Mouse (Mus musculus): Measurements from ENCODE around the gene Helz. TPM values are rescaled to one million over a fixed set of nuclear protein-coding genes. Genes with fewer than 3 reads are reported as not detected.

The Helz gene
- polyA plus RNA-seq, 1 experiment from 2014 or later = 7.1 TPM

DNA sequence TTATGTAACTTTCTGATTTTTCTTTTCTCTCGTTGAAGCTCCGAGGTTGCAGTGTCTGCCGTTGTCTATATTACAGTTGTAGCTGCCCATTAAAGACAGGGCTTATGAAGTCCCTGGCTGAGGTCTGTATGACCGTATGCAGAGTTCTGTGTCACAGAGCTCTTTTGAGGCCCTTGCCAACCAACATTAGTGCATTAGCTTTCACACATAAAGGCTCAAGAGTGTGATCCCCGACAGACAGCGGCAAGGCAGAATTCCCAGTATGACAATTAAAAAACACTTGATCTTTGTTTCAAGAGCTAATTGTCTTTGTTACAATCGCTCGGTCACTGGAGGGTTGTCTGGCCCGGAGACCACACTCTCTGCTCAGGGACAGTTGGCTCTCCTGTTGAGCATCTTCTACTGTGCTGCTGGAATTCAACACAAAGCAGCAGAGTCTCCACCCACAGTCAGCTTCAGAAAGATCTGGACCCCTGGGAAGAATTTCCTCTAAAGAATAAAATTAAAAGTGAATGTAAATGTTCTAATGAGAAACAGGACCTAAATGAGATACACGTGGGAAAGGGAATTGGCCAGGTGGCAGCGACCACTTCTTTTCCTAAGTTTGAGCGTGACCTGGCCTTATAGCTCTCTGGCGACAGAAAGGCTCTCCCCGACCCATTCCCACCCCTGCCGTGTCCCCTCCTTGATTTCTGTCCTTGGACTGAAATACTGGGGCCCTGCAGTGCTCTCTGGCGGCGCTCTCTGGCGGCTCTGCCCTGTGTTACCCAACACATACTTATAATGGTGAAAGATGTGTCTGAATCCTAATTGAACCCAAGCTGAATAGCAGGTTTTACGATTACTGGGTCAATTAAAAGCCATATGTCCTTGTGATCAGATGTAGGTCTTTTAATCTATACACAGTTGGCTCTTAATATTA lies 136.1 kb downstream of the Helz start:
- H3K9ac ChIP-seq (ENCODE audit: low read depth, low read length) = no peak overlapping the region
- no peaks in the 10 kb centered on the region for H3K27me3 ChIP-seq (ENCODE audit: control insufficient read depth, insufficient read depth, low read depth, low read length)
- ATAC-seq (ENCODE audit: low read depth) = no peak
- H3K36me3 ChIP-seq (ENCODE audit: control insufficient read depth, insufficient read depth) = peaks cover 6% of the 10 kb centered on the region
- no peak overlapping the region for H3K4me3 ChIP-seq (ENCODE audit: low read depth, low read length)
- H3K4me1 ChIP-seq (ENCODE audit: control insufficient read depth, low read depth, low read length) = no peaks in the 10 kb centered on the region
- no peak overlapping the region for H3K4me2 ChIP-seq (ENCODE audit: low read depth, low read length)
- no peak overlapping the region for H3K27ac ChIP-seq (ENCODE audit: low read length)
- H3K9me3 ChIP-seq (replicated peaks; ENCODE audit: control insufficient read depth, low read length) = no peaks in the 10 kb centered on the region
- 82% methylated on average over 19 of the region's 19 CpGs for WGBS (ENCODE audit: insufficient replicate concordance)

DNA sequence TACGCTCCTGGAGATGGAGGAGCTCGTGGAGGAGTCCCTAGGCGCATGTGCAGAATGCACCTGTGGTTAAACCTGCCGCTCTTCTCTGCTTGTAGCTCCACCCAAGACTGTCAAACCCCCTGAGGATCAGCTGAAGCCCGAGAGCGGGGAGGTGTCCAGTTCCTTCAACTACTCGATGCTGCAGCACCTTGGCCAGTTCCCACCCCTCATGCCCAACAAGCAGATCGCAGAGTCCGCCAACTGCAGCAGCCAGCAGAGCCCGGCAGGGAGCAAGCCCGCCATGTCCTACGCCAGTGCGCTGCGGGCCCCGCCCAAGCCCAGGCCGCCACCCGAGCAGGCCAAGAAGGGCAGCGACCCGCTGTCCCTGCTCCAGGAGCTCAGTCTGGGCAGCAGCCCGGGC lies 138.6 kb downstream of the Helz start:
- WGBS (ENCODE audit: insufficient replicate concordance) = 87% methylated on average over 20 of the region's 20 CpGs
- Histone ChIP-seq H3K4me3 (ENCODE audit: low read depth, low read length) (no peak overlapping the region), H3K36me3 (ENCODE audit: control insufficient read depth, insufficient read depth) (peaks cover 6% of the 10 kb centered on the region), H3K4me2 (ENCODE audit: low read depth, low read length) (no peak overlapping the region), H3K4me1 (ENCODE audit: control insufficient read depth, low read depth, low read length) (no peaks in the 10 kb centered on the region), H3K27me3 (ENCODE audit: control insufficient read depth, insufficient read depth, low read depth, low read length) (no peaks in the 10 kb centered on the region), H3K27ac (ENCODE audit: low read length) (no peak overlapping the region), H3K9me3 (replicated peaks; ENCODE audit: control insufficient read depth, low read length) (no peaks in the 10 kb centered on the region), H3K9ac (ENCODE audit: low read depth, low read length) (no peak overlapping the region)
- no peak for ATAC-seq (ENCODE audit: low read depth)

DNA sequence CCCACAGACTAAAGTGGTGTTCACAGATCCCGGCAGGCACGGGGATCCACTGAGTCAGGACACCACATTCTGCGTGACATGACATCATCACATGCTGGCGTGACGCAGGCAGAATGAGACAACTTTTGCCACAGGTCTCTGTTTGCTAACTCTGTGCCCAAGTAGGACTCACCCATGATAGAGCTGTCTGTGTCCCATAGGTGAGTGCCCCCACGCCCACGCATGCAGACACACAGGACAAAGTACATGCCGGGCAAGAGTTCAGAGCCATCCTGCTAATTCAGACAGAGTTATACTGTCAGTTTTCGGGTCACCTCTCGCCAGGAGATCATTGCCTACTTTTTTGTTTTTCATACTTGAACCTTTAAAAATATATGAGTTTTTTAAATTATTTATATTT lies 140.8 kb downstream of the Helz start:
- Histone ChIP-seq H3K4me2 (ENCODE audit: low read depth, low read length) (no peak overlapping the region), H3K27me3 (ENCODE audit: control insufficient read depth, insufficient read depth, low read depth, low read length) (no peaks in the 10 kb centered on the region), H3K4me3 (ENCODE audit: low read depth, low read length) (no peak overlapping the region), H3K9me3 (replicated peaks; ENCODE audit: control insufficient read depth, low read length) (no peaks in the 10 kb centered on the region), H3K27ac (ENCODE audit: low read length) (no peak overlapping the region), H3K36me3 (ENCODE audit: control insufficient read depth, insufficient read depth) (peaks cover 6% of the 10 kb centered on the region), H3K4me1 (ENCODE audit: control insufficient read depth, low read depth, low read length) (no peaks in the 10 kb centered on the region), H3K9ac (ENCODE audit: low read depth, low read length) (no peak overlapping the region)
- peak; percentile 78 for ATAC-seq (ENCODE audit: low read depth)
- 81% methylated on average over 10 of the region's 10 CpGs for WGBS (ENCODE audit: insufficient replicate concordance)

DNA sequence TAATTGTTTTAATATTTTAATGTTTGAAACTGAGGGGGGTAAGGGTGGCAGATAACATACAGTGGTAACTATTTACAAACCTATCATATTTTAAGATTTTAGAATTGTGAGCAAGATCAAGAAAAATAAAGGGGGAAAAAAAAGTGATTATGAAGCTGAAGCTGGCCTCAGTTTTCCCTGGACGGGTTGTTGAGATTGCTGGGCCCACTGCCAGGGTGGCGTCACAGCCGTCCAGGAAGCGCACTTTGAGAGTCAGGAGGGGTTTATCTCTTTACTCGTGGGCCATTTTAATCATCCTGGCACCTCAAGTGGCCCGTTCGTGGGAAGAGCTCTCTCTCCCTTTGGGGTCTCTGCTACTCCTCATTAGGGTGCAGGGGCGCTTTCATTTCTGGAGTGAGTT lies 143.8 kb downstream of the Helz start:
- Histone ChIP-seq H3K27me3 (ENCODE audit: control insufficient read depth, insufficient read depth, low read depth, low read length) (no peaks in the 10 kb centered on the region), H3K4me3 (ENCODE audit: low read depth, low read length) (no peak overlapping the region), H3K27ac (ENCODE audit: low read length) (no peak overlapping the region), H3K4me2 (ENCODE audit: low read depth, low read length) (no peak overlapping the region), H3K9me3 (replicated peaks; ENCODE audit: control insufficient read depth, low read length) (no peaks in the 10 kb centered on the region), H3K9ac (ENCODE audit: low read depth, low read length) (no peak overlapping the region), H3K36me3 (ENCODE audit: control insufficient read depth, insufficient read depth) (peaks cover 1% of the 10 kb centered on the region), H3K4me1 (ENCODE audit: control insufficient read depth, low read depth, low read length) (no peaks in the 10 kb centered on the region)
- whole genome bisulfite sequencing (ENCODE audit: insufficient replicate concordance) = 45% methylated on average over 8 of the region's 8 CpGs
- no peak for ATAC-seq (ENCODE audit: low read depth)

DNA sequence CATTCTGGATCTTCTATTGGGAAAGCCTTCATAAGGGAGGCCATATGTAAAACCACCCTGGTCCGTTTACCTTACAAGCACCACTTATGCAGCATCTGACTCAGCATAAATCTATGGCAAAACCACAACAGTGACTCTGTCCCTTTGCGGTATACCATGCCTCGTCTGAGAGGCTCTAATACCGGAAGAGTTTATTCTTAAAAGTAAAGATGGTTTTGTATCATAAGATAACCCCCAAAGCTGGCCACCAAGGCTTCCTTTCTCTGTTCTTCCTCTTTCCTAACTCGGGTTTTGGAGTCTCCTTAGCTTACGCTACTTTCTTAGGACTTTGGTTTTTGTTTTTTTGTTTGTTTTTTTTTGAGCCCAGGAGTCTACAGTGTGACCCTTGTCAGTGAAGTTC lies 145.6 kb downstream of the Helz start:
- H3K9me3 ChIP-seq (replicated peaks; ENCODE audit: control insufficient read depth, low read length) = no peaks in the 10 kb centered on the region
- no peak overlapping the region for H3K4me3 ChIP-seq (ENCODE audit: low read depth, low read length)
- 18% methylated on average over 6 of the region's 6 CpGs for WGBS (ENCODE audit: insufficient replicate concordance)
- H3K9ac ChIP-seq (ENCODE audit: low read depth, low read length) = no peak overlapping the region
- no peaks in the 10 kb centered on the region for H3K4me1 ChIP-seq (ENCODE audit: control insufficient read depth, low read depth, low read length)
- H3K4me2 ChIP-seq (ENCODE audit: low read depth, low read length) = no peak overlapping the region
- H3K27ac ChIP-seq (ENCODE audit: low read length) = no peak overlapping the region
- no peak for ATAC-seq (ENCODE audit: low read depth)
- H3K27me3 ChIP-seq (ENCODE audit: control insufficient read depth, insufficient read depth, low read depth, low read length) = no peaks in the 10 kb centered on the region
- no peaks in the 10 kb centered on the region for H3K36me3 ChIP-seq (ENCODE audit: control insufficient read depth, insufficient read depth)

DNA sequence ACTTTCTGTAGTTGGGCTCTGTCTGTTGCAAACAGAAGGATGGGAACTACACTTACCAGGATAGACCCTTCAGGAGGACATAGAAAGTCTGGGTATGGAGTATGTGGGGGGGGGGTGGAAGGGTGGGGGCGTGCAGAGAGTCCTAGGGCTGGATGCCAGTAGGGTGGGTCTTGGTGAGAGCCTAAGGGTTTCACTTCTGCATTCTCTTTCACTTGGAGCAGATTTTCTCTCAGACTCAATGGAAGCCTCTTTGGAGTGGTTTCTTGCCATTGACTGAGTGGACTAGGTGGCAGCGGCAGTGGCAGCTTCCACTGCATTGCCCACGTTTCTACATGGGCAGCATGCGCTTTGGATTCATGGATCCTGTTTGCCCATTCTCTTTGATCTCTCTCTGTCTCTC lies 152.2 kb downstream of the Helz start:
- Histone ChIP-seq H3K4me3 (ENCODE audit: low read depth, low read length) (no peak overlapping the region), H3K4me2 (ENCODE audit: low read depth, low read length) (no peak overlapping the region), H3K9ac (ENCODE audit: low read depth, low read length) (no peak overlapping the region), H3K27me3 (ENCODE audit: control insufficient read depth, insufficient read depth, low read depth, low read length) (no peaks in the 10 kb centered on the region; the same call in 1 of the 2 replicates), H3K36me3 (ENCODE audit: control insufficient read depth, insufficient read depth) (no peaks in the 10 kb centered on the region), H3K4me1 (ENCODE audit: control insufficient read depth, low read depth, low read length) (no peaks in the 10 kb centered on the region), H3K9me3 (replicated peaks; ENCODE audit: control insufficient read depth, low read length) (no peaks in the 10 kb centered on the region), H3K27ac (ENCODE audit: low read length) (no peak overlapping the region)
- ATAC-seq (ENCODE audit: low read depth) = no peak
- WGBS (ENCODE audit: insufficient replicate concordance) = 54% methylated on average over 4 of the region's 4 CpGs

DNA sequence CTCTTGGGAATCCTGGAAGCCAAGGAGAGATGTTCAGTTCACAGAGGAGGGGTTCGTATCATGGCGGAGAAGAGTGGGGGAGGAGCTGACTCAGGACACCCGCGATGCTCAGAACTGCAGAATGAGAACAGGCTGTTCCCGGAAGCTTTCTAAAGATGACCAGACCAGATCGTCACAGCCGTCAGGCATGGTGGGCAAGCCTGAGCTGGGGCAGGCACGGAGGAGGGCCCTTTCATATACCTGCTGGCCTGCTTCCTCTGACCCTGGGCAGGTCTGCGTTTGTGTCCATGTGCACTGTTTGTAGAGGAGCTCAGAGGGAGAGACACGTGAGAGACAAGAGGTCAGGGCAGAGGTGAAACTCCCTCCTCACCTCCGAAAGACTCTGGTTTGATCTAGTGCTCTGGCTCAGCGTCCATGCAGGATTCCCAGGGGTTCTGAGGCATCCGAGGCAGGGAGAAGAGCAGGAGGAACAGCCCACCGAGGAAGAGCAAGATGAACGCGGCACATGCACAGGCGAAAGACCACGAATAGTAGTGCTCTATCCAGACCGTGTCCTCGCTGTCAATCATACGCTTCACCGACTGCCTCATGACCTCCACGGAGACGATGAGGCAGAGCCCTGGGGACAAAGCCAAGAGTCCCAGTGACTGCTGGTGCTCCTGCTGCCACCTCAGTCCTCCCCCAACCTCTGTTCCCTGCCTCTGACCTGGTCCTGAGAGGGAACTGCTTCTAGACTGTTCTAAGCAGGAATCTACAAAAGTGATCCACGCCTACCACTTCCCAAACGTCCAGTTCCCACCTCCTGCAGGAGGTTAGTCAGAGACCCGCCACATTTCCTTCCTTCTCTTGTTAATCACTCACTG lies 155.8 kb downstream of the Helz start:
- ATAC-seq (ENCODE audit: low read depth) = peak; percentile 78
- Histone ChIP-seq H3K9ac (ENCODE audit: low read depth, low read length) (no peak overlapping the region), H3K4me2 (ENCODE audit: low read depth, low read length) (no peak overlapping the region), H3K9me3 (replicated peaks; ENCODE audit: control insufficient read depth, low read length) (no peaks in the 10 kb centered on the region), H3K27me3 (ENCODE audit: control insufficient read depth, insufficient read depth, low read depth, low read length) (no peaks in the 10 kb centered on the region; the same call in 1 of the 2 replicates), H3K36me3 (ENCODE audit: control insufficient read depth, insufficient read depth) (no peaks in the 10 kb centered on the region), H3K4me1 (ENCODE audit: control insufficient read depth, low read depth, low read length) (no peaks in the 10 kb centered on the region), H3K27ac (ENCODE audit: low read length) (no peak overlapping the region), H3K4me3 (ENCODE audit: low read depth, low read length) (no peak overlapping the region)
- 47% methylated on average over 27 of the region's 27 CpGs for WGBS (ENCODE audit: insufficient replicate concordance)

DNA sequence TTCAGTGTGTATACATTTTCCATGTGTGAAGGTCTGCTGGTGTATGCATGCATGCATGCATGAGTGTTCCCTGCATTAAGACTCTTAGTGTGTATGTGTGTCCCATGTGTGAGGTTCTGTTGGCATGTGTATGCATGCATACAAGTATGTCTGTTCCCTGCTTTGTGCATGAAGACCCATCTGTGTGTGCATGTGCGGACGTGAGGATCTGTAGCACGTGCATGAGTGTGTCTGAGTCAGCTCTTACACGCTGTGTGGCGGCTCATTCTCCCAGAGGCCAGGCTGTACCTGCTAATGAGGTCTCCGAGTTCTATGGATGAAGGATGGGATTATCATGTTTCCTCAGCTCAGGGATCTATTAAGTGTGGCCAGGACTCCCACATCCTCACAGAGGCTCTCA lies 157.3 kb downstream of the Helz start:
- ATAC-seq (ENCODE audit: low read depth) = no peak
- Histone ChIP-seq H3K9me3 (replicated peaks; ENCODE audit: control insufficient read depth, low read length) (no peaks in the 10 kb centered on the region), H3K27me3 (ENCODE audit: control insufficient read depth, insufficient read depth, low read depth, low read length) (no peaks in the 10 kb centered on the region; the same call in 1 of the 2 replicates), H3K36me3 (ENCODE audit: control insufficient read depth, insufficient read depth) (no peaks in the 10 kb centered on the region), H3K4me3 (ENCODE audit: low read depth, low read length) (no peak overlapping the region), H3K4me1 (ENCODE audit: control insufficient read depth, low read depth, low read length) (no peaks in the 10 kb centered on the region), H3K4me2 (ENCODE audit: low read depth, low read length) (no peak overlapping the region), H3K9ac (ENCODE audit: low read depth, low read length) (no peak overlapping the region), H3K27ac (ENCODE audit: low read length) (no peak overlapping the region)
- WGBS (ENCODE audit: insufficient replicate concordance) = 67% methylated on average over 6 of the region's 6 CpGs
